Mouse (Mus musculus) spleen, adult 18-20 months (tissue): Measurements from ENCODE around the gene Tmprss4.

Experiments used
- DNase-seq, 2 experiments: peaks; one replicate each; pipeline ENCODE4 v3.0.0; 2022; ENCODE audit warnings: mixed read lengths in 2 of 2

Tmprss4 gene

DNA sequence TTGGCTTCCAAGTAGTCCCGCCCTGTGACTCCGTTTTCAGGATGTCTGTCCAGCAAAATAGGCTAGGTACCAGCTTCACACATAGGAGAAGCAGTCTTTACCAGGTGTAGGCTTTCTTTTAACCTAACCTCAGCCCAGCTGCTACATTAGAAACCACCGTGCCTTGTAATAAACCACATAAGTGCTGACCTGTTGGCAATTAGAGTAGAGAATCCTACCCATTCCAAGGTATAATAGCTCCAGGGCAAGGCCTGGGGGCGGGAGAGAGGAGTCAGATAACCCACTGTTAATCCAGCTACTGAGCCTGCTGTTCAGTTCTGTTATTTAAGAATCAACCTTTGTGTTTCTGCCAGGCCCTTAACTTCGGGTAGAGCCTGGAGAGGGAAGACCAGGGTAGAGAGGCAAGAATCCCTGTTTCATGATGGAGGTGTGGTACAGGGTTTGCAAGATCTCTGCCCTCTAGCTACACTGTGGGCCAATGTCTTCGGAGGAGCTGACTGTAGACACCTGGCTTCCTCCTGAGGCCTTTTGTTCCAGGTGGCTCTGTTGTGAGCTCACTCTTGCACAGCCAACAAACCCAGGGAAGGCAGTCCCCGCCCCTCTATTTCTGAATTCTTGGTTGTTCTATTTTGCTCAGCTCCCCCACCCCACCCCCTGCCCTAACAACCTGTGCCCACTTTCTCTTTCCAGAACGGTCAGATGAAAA lies 7.6 kb downstream of the Tmprss4 start:
- no peak for DNase-seq

DNA sequence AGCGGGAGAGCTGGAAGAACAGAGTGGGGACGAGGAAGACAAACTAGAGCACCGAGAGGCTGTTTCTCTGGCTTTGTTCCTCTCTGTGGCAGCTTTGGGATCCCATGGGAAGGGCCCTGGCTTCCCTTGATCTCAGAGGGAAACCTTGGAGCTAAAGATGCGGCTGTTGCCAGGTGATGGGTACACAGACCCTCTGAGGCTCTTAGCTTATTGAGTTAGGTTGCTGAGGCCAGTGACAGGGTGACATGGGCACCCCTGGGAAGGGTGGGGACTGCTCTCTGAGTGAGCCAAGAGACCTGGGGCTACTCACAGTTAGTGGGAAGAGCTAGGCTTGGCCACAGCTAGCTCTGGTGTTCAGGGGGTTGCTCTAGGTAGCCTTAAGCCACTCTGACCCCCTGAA lies 8.4 kb downstream of the Tmprss4 start:
- no peak for DNase-seq

DNA sequence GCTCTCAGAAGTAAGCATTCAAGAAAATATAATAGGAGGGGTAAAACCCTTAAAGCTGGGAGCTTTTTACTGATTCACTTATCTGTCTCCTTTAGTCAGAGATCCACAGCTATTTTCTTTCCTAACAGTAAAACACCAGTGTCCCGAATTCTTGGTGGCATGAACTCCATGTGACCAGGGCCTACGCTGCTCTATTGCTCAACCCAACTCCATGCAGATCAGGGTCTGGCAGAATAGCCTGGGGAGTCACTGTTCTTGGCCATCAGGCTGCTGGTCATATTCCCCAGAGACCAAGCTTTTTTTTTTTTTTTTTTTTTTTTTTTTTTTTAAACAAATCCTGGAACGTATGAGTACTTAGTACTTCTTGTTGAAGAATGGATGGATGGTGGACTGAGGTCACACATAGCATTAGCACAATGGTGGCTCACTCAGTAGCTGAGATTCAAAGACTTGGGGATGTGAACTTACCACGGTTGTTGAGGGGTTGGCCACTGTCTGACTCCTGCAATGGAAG lies 14.2 kb downstream of the Tmprss4 start:
- no peak for DNase-seq

DNA sequence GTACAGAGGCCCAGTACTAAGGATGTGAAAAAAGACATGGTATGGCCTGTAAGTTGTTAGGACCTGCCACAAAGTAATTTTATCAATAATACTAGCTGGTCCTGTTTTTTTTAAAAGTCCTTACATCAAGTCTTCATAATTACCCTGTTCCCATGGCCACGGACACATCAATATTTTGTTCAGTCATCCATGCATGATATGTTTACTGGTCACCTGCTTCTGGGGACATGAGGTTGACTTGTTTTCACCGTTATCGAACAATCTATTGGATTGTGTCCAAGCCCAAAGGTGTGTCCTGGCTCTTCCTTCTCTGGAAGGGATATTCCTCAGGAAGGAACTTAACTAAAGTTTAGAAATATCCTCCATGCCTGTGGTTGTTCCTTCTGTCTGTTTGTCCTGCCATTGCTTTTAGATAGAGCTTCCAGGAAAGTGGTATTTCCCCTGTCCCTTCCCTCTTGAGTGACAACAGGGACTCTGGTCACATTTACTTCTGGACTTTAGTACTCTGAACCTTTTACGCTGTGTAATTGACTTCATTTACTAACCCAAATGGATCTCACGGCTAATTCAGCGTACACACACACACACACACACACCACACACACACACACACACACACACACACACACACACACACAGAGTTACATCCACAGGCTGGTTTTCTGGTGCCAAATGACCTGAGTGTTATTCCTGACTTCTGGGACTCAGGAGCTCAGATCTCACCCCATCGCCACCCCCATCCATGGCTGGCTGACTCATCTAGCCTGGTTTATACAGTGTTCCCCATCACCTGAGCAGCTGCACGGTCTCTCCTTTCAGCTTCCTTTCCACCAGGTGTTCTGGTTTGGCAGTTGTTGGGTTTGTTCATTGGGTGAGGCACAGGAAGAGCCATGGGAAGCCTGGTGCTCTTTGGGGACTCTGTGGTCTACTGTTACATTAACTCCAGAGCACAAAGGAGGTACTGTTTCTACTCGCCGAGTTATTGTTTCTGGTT lies 15.0 kb downstream of the Tmprss4 start:
- no peak for DNase-seq

DNA sequence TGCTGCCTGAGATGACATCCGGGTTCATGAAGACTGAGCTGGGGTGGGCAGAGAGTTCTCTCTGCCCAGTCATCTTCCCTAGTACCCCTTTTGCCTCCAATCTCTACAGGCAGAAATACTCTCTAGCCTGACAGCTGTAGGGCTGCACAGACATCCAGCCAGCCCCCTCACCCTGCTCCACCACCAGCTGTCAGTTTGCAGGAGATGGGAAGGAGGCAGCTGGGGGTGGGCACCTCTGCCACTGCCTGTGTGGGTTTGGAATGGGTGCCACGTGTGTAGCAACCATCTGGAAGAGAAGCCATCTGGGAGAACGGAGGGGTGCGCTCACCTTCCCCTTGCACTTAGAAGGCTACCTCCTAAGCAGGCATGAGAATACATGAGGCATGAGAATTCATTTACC lies 18.6 kb downstream of the Tmprss4 start:
- no peak for DNase-seq

DNA sequence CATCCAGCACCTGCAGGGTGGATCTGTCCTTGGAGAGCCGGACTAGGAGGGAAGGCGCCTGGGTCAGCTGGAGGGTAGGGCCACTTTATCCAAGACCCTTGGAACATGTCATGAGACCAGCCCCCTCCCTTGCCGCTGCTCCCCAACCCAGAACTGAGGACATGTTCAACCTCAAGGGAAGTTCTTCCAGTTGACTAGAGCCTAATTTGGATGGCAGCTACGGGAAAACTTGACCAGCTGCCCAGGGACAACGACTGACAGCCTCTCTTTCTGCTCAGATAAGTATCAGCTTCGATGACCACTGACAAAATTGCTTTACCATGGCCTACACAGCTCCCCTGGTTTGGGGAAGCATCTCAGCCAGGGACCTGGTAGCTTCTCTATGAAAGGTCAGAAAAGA lies 20.6 kb downstream of the Tmprss4 start:
- DNase-seq: no peak

DNA sequence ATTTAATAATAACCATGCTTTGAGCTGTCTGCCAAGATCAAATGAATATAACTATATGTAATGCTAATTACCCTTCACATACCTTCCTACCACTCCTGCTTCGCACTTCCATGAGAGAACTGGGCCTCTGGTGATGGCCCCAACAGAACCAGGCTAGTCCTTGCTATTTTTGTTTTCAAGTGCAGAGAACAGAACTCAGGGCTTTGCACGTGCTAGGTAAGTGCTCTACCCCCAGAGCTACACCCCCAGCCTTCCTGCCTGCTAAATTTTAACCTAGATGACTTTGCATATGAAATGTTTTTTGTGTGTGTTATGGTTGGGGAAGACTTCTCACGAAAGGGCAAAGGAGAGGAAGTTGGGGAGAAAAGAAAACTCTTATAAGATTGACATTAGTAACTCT lies 21.4 kb downstream of the Tmprss4 start:
- DNase-seq: no peak

DNA sequence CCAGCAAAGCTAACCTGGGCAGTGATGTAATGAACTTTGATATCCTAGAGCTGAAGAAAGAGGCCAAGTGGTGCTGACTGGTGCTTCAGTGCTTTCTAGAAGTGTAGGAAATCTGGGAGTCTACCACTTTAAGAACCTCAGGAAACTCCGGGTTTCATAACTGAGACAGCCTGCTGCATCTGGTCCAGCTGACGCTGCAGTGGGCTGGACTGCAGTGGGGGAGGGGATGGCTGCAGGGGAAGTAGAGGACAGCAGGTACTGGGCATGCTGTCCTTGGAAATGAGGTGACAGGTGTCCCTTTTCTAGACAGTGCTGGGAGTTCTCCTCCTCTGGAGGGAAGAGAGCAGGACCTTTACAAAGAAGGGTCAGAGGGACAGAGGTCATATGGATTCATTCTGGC lies 22.1 kb downstream of the Tmprss4 start, which contains the start of gene BC049352:
Gene BC049352, plus strand, starts transcription at position 238 of the 400 bp plus-strand sequence.
- no peak for DNase-seq

DNA sequence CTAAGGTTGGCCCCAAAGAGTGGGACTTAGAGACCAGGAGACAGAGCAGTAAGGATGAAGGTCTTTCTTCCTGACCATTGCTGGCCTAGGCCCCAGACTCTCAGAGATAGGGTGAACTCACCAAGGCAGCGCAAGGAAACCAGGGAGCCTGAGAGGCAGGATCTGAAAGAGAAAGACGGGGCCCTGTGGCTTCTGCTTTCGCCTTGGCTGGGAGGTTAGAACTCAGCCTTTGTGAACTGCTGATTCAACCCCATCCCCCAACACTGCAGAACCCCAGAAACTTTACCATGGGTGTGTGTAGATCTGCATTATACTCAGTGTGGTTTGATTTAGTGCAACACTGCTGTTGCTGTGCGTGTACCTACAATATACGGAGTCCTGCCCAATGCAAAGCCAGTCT lies 24.6 kb downstream of the Tmprss4 start:
- peak in 1 of 2 experiments; percentile 9 for DNase-seq

DNA sequence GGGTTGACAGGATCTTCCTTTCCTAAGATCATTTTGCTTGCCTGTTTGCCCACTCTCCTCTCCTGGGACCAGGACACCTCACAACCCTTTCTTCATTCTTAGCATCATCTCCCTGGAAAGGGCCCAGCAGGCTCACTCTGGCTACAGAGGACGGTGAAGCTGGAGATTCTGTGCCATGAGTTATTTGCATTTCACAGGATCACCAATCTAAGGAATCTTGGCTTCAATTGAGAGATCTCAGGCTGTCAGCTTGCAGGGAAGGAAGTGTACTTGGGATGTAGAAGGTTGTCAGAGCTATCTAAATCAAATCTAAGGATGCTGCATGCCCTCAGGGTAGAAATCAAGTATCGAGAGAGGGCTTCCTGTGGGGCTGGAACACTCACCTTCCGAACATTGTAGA lies 30.4 kb downstream of the Tmprss4 start:
- DNase-seq: no peak

DNA sequence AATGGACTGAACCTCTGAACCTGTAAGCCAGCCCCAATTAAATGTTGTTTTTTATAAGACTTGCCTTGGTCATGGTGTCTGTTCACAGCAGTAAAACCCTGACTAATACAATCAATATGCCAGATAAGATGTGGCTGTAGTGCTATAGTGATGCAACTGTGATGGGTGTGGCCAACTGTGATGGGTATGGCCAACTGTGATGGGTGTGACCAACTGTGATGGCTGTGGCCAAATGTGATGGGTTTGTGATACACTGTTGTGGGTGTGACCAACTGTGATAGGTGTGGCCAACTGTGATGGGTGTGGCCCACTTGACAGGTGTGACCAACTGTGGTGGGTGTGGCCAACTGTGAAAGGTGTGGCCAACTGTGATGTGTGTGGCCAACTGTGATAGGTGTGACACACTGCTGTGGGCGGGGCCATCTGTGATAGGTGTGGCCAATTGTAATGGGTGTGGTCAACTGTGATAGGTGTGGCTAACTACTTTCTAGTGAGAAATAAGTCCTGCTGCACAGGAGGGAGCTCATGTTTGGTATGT lies 32.8 kb downstream of the Tmprss4 start:
- no peak for DNase-seq

DNA sequence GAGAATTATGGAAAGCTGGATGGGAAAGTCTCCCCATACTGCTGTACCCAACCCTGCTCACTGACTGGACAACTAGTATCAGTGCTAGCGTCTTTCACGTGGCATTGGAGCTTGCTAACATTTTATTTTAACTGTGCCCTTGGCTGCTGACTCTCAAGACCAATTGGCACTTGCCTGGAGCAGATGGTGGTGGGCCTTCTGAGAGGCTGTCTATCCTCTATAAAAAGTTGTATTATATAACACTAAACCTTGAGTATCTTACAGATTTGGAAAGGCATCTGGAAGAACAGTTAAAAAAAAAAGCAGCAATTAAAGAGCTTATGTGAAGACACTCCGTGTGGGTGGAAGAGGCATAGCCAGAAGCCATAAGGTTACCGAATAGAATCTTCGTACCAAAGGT lies 33.7 kb downstream of the Tmprss4 start:
- DNase-seq: no peak

DNA sequence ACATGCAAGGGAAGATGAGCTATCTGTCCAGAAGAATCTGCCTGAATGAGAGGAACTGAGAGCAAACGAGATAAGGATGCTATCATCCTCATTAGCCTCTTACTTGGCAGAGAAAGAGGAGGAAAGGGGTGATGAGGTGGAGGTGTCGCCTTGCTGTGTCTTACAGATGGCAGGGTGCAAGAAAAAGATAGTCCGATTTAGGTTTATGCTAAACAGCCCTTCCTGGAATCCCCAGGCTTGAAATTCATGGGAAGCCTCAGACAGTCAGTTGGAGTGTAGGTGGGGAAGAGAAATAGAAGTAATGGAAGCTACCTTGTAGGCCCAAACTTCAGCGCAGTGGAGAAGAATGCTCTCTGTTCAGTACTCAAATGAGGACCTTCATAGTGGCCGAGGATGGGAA lies 36.0 kb downstream of the Tmprss4 start:
- DNase-seq: no peak

DNA sequence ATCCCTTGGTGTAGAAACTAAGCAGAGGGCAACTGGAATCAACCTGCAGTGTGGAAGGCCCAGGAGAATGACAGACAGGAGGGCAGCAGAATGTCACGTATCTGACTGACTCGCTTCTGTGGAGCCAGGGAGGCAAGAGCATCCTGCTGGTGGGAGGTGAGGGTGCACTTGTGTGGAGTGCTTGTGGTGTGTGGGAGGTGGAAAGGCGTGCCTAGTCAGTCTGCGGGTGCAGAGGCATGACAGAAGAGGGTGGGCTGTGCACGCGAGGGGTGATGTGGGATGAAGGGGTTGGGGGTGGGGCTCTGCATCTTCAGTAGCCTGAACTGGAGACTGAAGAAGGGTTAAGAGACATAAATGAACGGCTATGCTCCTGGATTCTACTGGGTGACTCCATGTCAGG lies 50.5 kb downstream of the Tmprss4 start:
- no peak for DNase-seq

DNA sequence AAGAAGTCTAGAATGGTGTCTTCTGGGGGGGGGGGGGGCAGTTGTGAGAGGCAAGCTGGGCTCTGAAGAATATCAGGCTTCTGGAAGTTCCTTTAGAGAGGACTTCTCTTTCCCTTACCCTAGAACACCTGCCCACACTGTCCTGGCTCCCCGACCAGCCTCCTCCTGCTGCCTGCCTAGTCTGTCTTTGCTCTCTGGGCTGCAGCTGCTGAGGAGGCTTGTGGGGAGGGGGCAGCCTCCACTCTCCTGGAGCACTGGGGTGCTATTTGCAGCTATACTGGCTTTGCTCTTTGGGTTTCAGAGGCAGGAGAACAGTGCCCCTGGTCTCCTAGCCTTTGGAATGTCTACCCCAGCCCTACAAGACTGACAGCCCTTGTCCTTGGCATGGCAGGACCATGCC lies 53.0 kb downstream of the Tmprss4 start:
- DNase-seq: no peak

DNA sequence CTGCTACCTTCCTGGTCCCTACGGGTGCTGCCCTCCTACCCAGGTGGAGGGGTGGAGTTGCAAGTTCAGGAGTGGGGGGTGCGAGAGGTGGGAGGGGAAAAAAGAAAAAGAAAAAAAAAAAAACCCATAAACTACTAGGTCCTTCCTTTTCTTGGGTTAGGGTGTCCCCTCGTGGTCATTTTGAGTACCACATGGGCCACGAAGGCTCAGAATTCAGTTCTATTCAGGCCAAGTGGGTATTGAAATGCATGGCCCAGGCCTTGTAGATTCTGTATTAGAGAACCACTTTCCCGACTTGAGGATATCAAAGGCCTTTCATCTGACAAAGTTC lies 57.7 kb downstream of the Tmprss4 start:
- peak; percentile 43 to 78 for DNase-seq

DNA sequence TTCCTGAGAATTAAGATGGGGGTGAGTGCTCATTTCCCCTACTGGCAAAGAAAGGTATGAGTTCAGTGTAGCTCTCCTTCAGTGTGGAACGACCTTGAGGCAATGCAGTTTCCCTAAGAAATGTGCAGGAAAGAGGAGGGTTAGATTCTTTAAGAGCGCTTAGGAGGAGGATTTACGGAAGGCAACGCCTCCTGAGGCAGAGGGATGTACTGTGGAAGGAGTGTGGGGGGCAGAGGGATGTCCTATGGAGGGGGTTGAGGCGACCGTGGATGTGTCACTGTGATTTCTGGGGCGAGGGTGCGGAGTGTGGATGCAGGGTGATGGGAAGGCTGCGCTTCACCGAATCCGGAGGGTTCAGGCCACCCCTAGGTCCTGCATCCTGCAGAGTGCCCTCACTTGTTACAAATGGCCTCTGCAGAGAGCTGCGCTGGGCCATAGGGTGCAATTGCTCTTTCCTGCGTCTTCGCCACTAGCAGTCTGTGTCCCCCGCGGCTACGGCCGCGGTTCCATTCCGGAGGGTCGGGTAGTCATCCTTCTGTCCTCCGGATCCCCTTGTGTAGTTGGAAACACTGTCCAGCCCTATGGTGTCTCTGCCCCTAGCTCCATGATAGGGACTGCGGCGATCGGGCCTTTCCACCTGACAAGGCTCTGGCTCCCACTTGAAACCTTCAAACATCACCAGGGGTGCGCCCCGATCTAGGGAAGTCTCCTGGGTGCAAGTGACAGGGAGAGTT lies 58.2 kb downstream of the Tmprss4 start:
- DNase-seq: no peak

DNA sequence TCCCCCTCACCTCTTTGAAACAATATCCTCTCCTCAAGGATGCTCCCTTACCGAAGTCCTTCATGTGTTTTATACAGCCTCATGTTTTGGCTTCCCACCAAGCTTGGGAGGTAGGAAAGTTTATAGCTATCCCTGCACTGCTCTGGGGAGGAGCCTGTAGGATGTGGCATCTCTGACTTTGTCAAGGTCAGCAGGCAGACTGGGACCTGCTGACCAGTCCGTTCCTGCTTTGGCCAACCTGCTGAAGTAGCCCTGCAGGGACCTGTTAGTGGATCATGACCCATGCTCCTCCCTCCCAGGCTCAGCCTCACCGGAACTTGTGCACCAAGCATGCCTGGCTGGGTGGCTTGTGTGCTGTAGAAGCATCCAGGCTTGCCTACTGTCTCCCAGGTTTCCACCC lies 61.2 kb downstream of the Tmprss4 start:
- DNase-seq: no peak

DNA sequence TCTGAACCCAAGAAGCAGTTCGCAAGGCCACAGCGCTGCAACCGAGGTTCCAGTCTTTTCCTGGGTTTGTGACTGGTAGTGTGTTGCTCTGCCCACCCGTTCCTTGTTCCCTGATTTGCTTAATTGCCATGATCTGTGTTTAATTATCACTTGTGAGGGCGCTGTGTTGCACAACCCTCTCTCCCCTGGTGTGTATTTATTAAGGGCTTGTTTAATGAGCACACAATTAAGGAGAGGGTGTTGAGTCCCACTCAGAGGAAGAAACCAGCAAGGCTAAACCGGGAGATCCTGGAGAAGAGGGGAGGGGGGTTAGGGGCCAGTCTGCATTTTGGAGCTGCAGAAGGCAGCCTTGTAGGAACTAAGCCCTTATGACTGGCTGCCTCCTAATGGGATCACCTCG lies 62.9 kb downstream of the Tmprss4 start:
- no peak for DNase-seq

DNA sequence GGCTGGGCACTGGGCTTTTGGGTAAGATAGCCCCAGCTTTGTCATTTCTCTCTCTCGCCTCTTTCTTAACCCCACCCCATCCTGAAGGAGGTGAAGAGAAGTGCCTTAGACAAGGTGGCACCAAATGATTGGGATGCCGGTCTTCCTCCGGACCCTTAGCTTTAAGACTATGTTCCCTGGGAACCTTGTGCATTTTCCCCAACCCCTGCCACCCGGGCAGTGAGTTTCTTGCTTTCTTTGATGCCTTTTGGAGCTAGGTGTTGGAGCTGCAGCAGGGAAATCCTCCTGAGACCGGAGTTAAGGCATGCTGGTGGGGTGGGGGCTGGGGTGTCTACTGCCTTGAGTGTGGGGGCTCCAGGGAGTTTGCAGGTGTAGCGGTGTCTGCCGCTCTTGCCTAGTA lies 64.8 kb downstream of the Tmprss4 start:
- DNase-seq: no peak

DNA sequence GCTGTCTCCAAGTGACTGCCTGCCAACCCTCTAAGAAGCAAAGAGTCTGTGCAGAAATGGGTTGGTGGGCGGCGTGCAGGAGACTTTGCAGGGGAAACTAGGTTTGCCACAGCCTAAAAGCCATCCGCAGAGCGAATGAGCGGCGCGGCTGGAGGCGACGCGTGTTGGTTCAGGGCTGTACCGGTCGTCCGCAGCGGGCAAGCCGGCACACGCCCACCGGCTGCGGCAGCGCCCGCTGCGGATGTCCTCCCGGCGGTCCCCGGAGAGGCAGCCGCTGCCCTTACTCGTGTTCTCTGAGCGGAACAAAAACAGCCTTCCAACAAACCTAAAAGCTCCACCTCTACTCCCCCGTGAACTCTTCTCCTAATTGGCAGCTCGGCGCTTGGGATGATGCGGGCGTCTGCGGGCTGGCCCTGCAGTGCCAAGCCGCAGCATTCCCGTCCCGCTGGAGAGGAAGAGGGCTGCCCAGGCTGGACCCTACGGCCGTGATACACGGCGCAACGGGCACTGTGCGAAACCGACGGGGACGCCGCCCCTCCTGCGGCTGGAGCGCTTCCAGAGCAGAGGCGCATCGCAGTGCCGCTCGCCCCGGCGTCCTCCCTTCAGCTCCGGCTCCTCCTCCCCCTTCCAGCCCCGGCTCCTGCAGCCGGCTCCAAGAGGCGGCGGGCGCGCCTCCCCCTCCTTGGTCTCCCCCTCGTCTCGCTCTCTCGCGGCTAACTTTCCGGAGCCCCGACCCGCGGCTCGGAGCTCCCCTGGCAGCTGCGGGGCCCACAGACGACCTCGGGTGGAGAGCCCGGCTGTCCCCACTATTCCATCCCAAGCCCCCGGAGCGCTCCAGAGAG lies 65.5 kb downstream of the Tmprss4 start, which contains the start of gene Scn4b:
Gene Scn4b, plus strand, starts transcription at position 205 of the 842 bp plus-strand sequence.
- DNase-seq: peak; percentile 30 to 46
